Mouse (Mus musculus): ENCODE results near the gene Bend3. TPM values are rescaled to one million over a fixed set of nuclear protein-coding genes. Genes with fewer than 3 reads are reported as not detected.

The Bend3 gene
- polyA plus RNA-seq, 1 experiment = 2.8 TPM

DNA sequence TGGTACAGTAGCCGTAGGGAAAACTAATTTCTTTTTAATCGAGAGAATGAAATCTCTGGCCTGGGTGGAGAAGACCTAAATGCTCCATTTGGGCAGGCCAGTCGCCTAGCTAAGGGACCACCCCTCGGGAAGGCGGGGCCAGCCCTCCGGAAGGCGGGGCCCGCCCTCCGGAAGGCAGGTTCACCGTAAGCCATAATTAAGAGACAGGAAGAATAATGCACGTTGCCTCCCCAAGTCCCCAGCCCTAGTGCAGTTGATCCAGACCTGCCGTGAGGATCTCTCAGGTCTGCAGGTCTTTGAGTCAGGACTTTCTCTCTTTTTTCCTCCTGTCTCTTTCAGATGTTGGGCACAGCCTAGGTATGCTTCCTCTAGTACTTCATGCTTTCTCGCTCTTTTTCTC, 11.0 kb upstream of the Bend3 start:
- no peak for TF ChIP-seq POLR2A (IDR thresholded peaks at IDR 0.05; ENCODE audit: borderline replicate concordance, insufficient read depth, low read length)
- TF ChIP-seq CTCF (IDR thresholded peaks at IDR 0.05; ENCODE audit: borderline replicate concordance, insufficient read depth, low read depth, low read length) = no peak
- DNase-seq = no peak
- Histone ChIP-seq H3K4me3 (replicated peaks; ENCODE audit: insufficient read depth, low read depth, low read length) (no peak overlapping the region), H3K4me1 (ENCODE audit: control insufficient read depth, insufficient read depth, low read length) (no peaks in the 10 kb centered on the region), H3K27ac (ENCODE audit: insufficient read depth, low read length) (no peak overlapping the region), H3K27me3 (ENCODE audit: control insufficient read depth, insufficient read depth, low read length) (no peaks in the 10 kb centered on the region)
- 46% methylated on average over 13 of the region's 13 CpGs for WGBS

DNA sequence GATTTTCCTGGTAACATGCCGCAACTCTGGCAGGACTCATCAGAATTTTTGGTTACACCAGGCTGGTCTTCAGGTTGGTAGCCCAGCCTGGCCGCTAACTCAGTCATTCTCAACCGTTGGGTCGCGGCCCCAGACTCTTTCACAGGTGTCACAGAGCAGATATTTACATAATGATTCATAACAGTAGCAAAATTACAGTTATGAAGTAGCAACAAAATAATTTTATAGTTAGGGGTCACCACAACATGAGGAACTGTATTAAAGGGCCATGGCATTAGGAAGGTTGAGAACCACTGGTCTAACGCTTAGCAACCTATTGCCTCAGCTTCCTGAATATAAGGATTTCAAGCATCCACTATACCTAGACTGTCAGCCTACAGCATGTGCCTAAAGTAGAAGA, 10.3 kb upstream of the Bend3 start:
- no peak overlapping the region for H3K27ac ChIP-seq (ENCODE audit: insufficient read depth, low read length)
- no peaks in the 10 kb centered on the region for H3K27me3 ChIP-seq (ENCODE audit: control insufficient read depth, insufficient read depth, low read length)
- 92% methylated on average over 6 of the region's 6 CpGs for WGBS
- no peak for DNase-seq
- TF ChIP-seq POLR2A (IDR thresholded peaks at IDR 0.05; ENCODE audit: borderline replicate concordance, insufficient read depth, low read length) = no peak
- no peak overlapping the region for H3K4me3 ChIP-seq (replicated peaks; ENCODE audit: insufficient read depth, low read depth, low read length)
- no peaks in the 10 kb centered on the region for H3K4me1 ChIP-seq (ENCODE audit: control insufficient read depth, insufficient read depth, low read length)

DNA sequence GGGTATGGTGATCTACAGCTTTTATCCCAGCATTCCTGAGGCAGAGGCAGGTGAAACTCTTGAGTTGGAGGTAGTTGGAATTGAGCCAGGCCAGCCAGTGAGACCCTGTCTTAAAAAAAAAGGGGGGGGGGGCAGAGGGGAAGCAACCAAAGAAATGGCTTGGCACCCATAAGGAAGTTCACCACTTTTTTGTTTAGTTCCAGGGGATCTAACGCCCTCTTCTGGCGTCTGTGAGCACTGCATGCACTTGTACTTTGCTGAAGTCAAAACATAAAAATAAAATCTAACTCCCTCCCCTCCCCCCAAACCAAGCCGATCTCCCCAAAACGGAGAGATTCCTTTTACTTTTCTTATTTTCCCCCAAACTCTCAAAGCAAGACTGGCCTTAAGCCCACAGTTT, 3.3 kb upstream of the Bend3 start:
- no peak for DNase-seq
- 50% methylated on average over 4 of the region's 4 CpGs for WGBS
- Histone ChIP-seq H3K27ac (ENCODE audit: insufficient read depth, low read length) (no peak overlapping the region), H3K4me1 (ENCODE audit: control insufficient read depth, insufficient read depth, low read length) (no peaks in the 10 kb centered on the region; the same call in 1 of the 2 replicates), H3K4me3 (replicated peaks; ENCODE audit: insufficient read depth, low read depth, low read length) (no peak overlapping the region), H3K27me3 (ENCODE audit: control insufficient read depth, insufficient read depth, low read length) (no peaks in the 10 kb centered on the region)
- TF ChIP-seq POLR2A (IDR thresholded peaks at IDR 0.05; ENCODE audit: borderline replicate concordance, insufficient read depth, low read length) = no peak
- TF ChIP-seq CTCF (IDR thresholded peaks at IDR 0.05; ENCODE audit: borderline replicate concordance, insufficient read depth, low read depth, low read length) = peak; percentile 26; the same call in 1 of the 2 replicates

DNA sequence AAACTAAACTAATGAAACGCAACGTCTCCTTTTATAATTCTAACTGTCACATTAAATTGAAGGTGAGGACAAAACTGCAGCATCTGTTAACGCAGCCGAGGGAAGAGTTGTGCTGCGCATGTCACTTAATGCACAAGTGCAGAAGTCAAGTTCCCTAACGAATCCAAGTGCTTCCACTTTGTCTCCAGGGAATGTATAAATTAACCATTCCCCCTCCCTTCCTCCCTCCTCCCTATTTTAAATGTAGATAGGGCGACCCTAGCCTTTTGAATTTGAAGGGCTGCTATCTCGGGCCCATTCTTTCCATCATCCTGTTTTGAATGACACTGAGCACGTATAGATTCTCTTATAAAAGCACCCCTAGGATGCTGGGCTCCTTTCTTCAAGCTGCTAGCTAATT, 1.2 kb upstream of the Bend3 start:
- H3K4me3 ChIP-seq (replicated peaks; ENCODE audit: insufficient read depth, low read depth, low read length) = no peak overlapping the region
- no peak for TF ChIP-seq POLR2A (IDR thresholded peaks at IDR 0.05; ENCODE audit: borderline replicate concordance, insufficient read depth, low read length)
- no peak for TF ChIP-seq CTCF (IDR thresholded peaks at IDR 0.05; ENCODE audit: borderline replicate concordance, insufficient read depth, low read depth, low read length)
- H3K27ac ChIP-seq (ENCODE audit: insufficient read depth, low read length) = no peak overlapping the region
- no peak for DNase-seq
- no peaks in the 10 kb centered on the region; the same call in 1 of the 2 replicates for H3K4me1 ChIP-seq (ENCODE audit: control insufficient read depth, insufficient read depth, low read length)
- 55% methylated on average over 9 of the region's 9 CpGs for WGBS
- H3K27me3 ChIP-seq (ENCODE audit: control insufficient read depth, insufficient read depth, low read length) = no peaks in the 10 kb centered on the region

DNA sequence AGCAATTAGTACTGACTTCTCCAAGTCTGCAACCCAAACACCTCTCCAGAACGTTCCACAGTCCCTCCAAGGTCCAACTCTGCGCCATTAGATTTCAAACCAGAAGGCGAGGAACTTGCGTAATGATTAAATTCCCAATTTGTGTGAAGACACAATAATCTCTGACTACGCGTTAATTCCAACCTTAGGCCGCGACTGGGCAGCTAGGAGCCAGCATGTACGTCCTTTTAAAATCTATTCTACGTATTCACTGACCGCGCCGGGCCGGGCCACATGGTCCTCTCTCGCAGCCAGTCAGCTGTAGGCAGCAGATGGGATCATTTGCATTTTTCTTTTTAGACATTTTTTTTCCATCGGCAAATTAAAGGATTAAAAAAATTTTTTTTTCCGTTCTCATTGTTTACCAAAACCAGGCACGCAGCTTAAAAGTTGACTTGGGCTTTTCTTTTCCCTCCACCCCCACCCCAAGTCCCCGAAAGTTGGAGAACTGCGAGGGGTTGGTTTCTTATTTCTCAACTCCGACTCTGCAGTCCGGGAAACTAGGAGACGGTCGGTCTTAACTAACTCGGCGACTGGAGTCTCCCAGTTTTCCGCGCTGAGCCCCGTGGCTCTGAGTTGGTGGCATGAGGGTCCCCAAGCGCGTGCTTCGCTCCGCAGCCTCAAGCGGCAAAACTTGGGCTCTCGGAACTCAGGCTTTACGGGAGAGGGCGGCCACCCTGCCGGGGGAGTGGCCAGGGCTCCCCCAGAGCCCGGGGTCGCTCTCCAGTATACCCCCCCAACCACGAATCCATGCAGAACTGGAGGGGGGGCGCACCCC, 558 bp upstream of the Bend3 start:
- WGBS = 3% methylated on average over 41 of the region's 42 CpGs

DNA sequence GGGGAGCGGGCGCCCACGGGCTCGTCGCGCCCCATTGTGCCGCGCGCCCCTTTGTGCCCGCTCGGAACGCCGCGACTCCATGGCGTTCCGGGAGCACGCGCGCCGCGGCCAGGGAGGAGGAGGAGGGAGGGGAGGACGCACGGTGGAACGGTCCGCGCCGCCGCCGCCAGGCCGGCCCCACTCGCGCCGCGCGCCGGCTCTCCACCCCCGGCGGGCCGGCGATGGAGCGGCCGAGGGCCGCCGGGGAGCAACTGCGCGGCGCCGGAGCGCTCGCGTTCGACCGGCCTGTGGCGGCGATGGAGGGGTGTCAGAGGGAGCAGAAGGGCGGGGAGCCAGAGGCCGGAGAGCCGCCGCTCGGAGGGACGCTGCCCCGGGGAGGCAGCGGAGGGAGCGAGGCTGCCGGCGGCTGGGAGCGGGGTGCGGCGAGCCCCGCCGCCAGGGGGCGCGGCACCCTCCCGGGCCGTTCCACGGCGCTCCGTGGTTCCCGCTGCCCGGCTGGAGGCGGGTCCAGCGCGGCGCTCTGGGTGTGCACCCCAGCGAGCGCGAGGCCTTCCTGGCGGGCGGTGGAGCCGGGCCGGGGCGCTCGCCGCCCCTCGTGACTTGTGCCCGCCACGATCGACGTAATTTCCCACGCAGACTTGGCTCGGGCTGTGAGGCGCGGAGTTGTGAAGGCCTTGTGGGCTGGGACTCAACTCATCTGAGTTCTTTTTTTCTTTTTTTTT, 966 bp downstream of the Bend3 start:
- peak overlapping the region; percentile 60 for H3K4me3 ChIP-seq (replicated peaks; ENCODE audit: insufficient read depth, low read depth, low read length)
- H3K4me1 ChIP-seq (ENCODE audit: control insufficient read depth, insufficient read depth, low read length) = no peaks in the 10 kb centered on the region; the same call in 1 of the 2 replicates
- H3K27me3 ChIP-seq (ENCODE audit: control insufficient read depth, insufficient read depth, low read length) = no peaks in the 10 kb centered on the region
- TF ChIP-seq POLR2A (IDR thresholded peaks at IDR 0.05; ENCODE audit: borderline replicate concordance, insufficient read depth, low read length) = no peak
- TF ChIP-seq CTCF (IDR thresholded peaks at IDR 0.05; ENCODE audit: borderline replicate concordance, insufficient read depth, low read depth, low read length) = peak; percentile 25; the same call in 1 of the 2 replicates
- WGBS = under 1% methylated on average over 92 of the region's 103 CpGs
- no peak overlapping the region for H3K27ac ChIP-seq (ENCODE audit: insufficient read depth, low read length)
- DNase-seq = peak; percentile 79 to 81

More for the DNA sequence above, 558 bp upstream of the Bend3 start:
- H3K27ac ChIP-seq (ENCODE audit: insufficient read depth, low read length) = no peak overlapping the region
- TF ChIP-seq CTCF (IDR thresholded peaks at IDR 0.05; ENCODE audit: borderline replicate concordance, insufficient read depth, low read depth, low read length) (no peak), POLR2A (IDR thresholded peaks at IDR 0.05; ENCODE audit: borderline replicate concordance, insufficient read depth, low read length) (no peak)
- no peaks in the 10 kb centered on the region; the same call in 1 of the 2 replicates for H3K4me1 ChIP-seq (ENCODE audit: control insufficient read depth, insufficient read depth, low read length)
- DNase-seq = peak; percentile 29 to 33
- peak overlapping the region; percentile 60 for H3K4me3 ChIP-seq (replicated peaks; ENCODE audit: insufficient read depth, low read depth, low read length)
- no peaks in the 10 kb centered on the region for H3K27me3 ChIP-seq (ENCODE audit: control insufficient read depth, insufficient read depth, low read length)

DNA sequence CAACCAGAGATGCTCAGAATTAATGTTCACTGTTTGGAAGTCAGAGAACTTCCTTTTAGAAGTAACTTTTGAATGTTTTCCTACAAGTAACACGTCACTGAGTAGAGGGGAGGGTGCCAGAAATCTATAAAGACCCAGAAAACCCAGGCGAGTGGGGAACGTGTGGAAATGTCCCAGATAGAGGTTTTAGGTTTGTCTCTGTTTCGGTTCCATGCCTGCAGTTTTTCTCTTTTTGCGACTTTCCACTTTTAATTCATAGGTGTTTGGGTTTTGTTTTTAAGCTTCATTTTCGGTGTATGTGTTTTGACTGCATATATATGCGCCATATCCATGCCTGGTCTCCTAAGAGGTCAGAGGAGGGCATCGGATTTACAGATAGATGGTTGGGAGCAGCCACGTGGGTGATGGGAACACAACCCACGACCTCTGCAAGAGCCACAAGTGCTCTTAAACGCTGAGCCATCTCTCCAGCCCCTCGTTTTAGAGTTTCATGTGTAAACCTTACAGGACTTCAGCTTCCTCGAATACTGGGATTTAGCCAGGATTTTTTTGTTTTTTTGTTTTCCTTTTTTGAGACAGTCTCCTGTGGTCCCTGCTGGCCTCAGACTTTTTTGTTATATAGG, 1.7 kb downstream of the Bend3 start:
- peak in 1 of 2 experiments; percentile 5 for DNase-seq
- no peak overlapping the region for H3K27ac ChIP-seq (ENCODE audit: insufficient read depth, low read length)
- TF ChIP-seq POLR2A (IDR thresholded peaks at IDR 0.05; ENCODE audit: borderline replicate concordance, insufficient read depth, low read length) = no peak
- no peak for TF ChIP-seq CTCF (IDR thresholded peaks at IDR 0.05; ENCODE audit: borderline replicate concordance, insufficient read depth, low read depth, low read length)
- WGBS = 15% methylated on average over 13 of the region's 13 CpGs
- peak overlapping the region; percentile 60 for H3K4me3 ChIP-seq (replicated peaks; ENCODE audit: insufficient read depth, low read depth, low read length)
- H3K4me1 ChIP-seq (ENCODE audit: control insufficient read depth, insufficient read depth, low read length) = no peaks in the 10 kb centered on the region; the same call in 1 of the 2 replicates
- H3K27me3 ChIP-seq (ENCODE audit: control insufficient read depth, insufficient read depth, low read length) = no peaks in the 10 kb centered on the region
